Comparison of ENCODE assay signal across 22 mouse cellular contexts in genomic region chr2:113637540-113637939, GRCm38 (mm10).
"Had no signal": no experiment of that assay in that cellular context is flagged by ENCODE, and none has a peak within 500 bp of the region (broad histone marks: within the 10 kb centered on the region; RNA-seq: fewer than 3 reads in every experiment).

No protein-coding gene starts in this region.

- H3K36me3 ChIP-seq: heart, embryonic 12.5 days; hindbrain, embryonic 10.5 days; hindbrain, embryonic 12.5 days; intestine, embryonic 15.5 days; limb, embryonic 13.5 days; limb, embryonic 15.5 days; liver, embryonic 12.5 days had no signal

- H3K4me1 ChIP-seq: hindbrain, embryonic 10.5 days; hindbrain, embryonic 12.5 days; intestine, embryonic 15.5 days; limb, embryonic 13.5 days; limb, embryonic 15.5 days had no signal

- DNase-seq: gastrocnemius, adult 2 months; gastrocnemius, postnatal 10 days; gastrocnemius, postnatal 25 days; heart, adult 2 months; heart, postnatal 10 days; heart, postnatal 4 days; kidney, adult 18-20 months; kidney, adult 8-10 months; kidney, postnatal 10 days; kidney, postnatal 25 days; kidney, postnatal 4 days had no signal

- H3K4me3 ChIP-seq: gastrocnemius, adult 2 months; heart, adult 2 months; heart, embryonic 12.5 days; hindbrain, embryonic 10.5 days; hindbrain, embryonic 12.5 days; intestine, embryonic 15.5 days; layer of hippocampus, adult 2 months; left cerebral cortex, adult 2 months; limb, embryonic 13.5 days; limb, embryonic 15.5 days; liver, embryonic 12.5 days had no signal

- H3K9me3 ChIP-seq: heart, embryonic 12.5 days; hindbrain, embryonic 10.5 days; hindbrain, embryonic 12.5 days; intestine, embryonic 15.5 days; limb, embryonic 13.5 days; limb, embryonic 15.5 days; liver, embryonic 12.5 days had no signal

- H3K27ac ChIP-seq: gastrocnemius, adult 2 months; heart, adult 2 months; hindbrain, embryonic 10.5 days; hindbrain, embryonic 12.5 days; hindbrain, embryonic 14.5 days; intestine, embryonic 15.5 days; layer of hippocampus, adult 2 months; left cerebral cortex, adult 2 months; limb, embryonic 13.5 days; limb, embryonic 15.5 days; liver, embryonic 12.5 days; liver, embryonic 14.5 days had no signal

- H3K4me2 ChIP-seq: heart, embryonic 12.5 days; hindbrain, embryonic 12.5 days; hindbrain, embryonic 14.5 days; intestine, embryonic 15.5 days; limb, embryonic 13.5 days; limb, embryonic 15.5 days; liver, embryonic 12.5 days had no signal

- H3K27me3 ChIP-seq: heart, embryonic 12.5 days; hindbrain, embryonic 12.5 days; intestine, embryonic 15.5 days; limb, embryonic 15.5 days; liver, embryonic 12.5 days had no signal
